Mouse (Mus musculus): ENCODE results near the gene Urb1.

GRCm38 (mm10) chr16:90701541-90701940 lies 108.7 kb downstream of the Urb1 start:
- no peak for TF ChIP-seq MAZ (IDR thresholded peaks at IDR 0.05; ENCODE audit: low read depth, low read length)
- no peak for TF ChIP-seq MYC (IDR thresholded peaks at IDR 0.05; ENCODE audit: low read depth, low read length)
- no peak for TF ChIP-seq GABPA (IDR thresholded peaks at IDR 0.05; ENCODE audit: insufficient replicate concordance, low read depth, low read length)
- TF ChIP-seq CTCF (conservative IDR thresholded peaks at IDR 0.05 in 1 of 2, IDR thresholded peaks at IDR 0.05 in 1 of 2; ENCODE audit: low read depth in 2 of 2, low read length in 2 of 2) = no peak
- no peak for TF ChIP-seq IRF4 (IDR thresholded peaks at IDR 0.05; ENCODE audit: low read depth, low read length)
- TF ChIP-seq E2F4 (IDR thresholded peaks at IDR 0.05; ENCODE audit: insufficient replicate concordance, low read depth, low read length) = no peak
- TF ChIP-seq UBTF (IDR thresholded peaks at IDR 0.05; ENCODE audit: low read depth, low read length) = no peak

Data from CH12.LX (cell line).